Mouse (Mus musculus) thymus, adult 2 months (tissue): Measurements from ENCODE around the gene Asxl1. TPM values are rescaled to one million over a fixed set of nuclear protein-coding genes. Genes with fewer than 3 reads are reported as not detected.

Source experiments
- DNase-seq: peaks from one replicate; pipeline ENCODE4 v3.0.0; 2021
- H3K27ac ChIP-seq: fragments of 200-500 bp; 2 replicates; pipeline ENCODE4 v1.5.1; 2012; ENCODE audit warnings: low read length, control low read depth; ENCODE audit not compliant: control insufficient read depth, insufficient read depth
- H3K27me3 ChIP-seq: fragments of 200-500 bp; 2 replicates; pipeline ENCODE4 v1.6.1; 2012; ENCODE audit warnings: mild to moderate bottlenecking, low read length, moderate library complexity, mixed read lengths; ENCODE audit not compliant: control insufficient read depth, insufficient read depth
- H3K36me3 ChIP-seq: fragments of 200-500 bp; 2 replicates; pipeline ENCODE4 v1.6.1; 2012; ENCODE audit warnings: mild to moderate bottlenecking, low read length, moderate library complexity; ENCODE audit not compliant: control insufficient read depth, insufficient read depth
- H3K4me1 ChIP-seq: fragments of 200-500 bp; replicated peaks from 2 replicates; pipeline ENCODE4 v1.6.1; 2012; ENCODE audit warnings: low read length; ENCODE audit not compliant: control insufficient read depth, insufficient read depth
- H3K4me3 ChIP-seq: fragments of 200-500 bp; 2 replicates; pipeline ENCODE4 v1.5.1; 2012; ENCODE audit warnings: mild to moderate bottlenecking, low read length, control low read depth, moderate library complexity; ENCODE audit not compliant: control insufficient read depth, insufficient read depth
- CTCF ChIP-seq: fragments of 200-500 bp; IDR thresholded peaks from 2 replicates; pipeline ENCODE4 v1.5.1; 2012; ENCODE audit warnings: mild to moderate bottlenecking, control low read depth, low read length, moderate library complexity, borderline replicate concordance; ENCODE audit not compliant: control insufficient read depth, poor library complexity, insufficient read depth; ENCODE audit errors: extremely low read depth
- POLR2A ChIP-seq: fragments of 200-500 bp; IDR thresholded peaks from 2 replicates; pipeline ENCODE4 v1.6.1; 2012; ENCODE audit warnings: mild to moderate bottlenecking, low read length, control low read depth, moderate library complexity; ENCODE audit not compliant: control insufficient read depth, poor library complexity, insufficient read depth; ENCODE audit errors: extremely low read depth
- WGBS: fragments of 180-500 bp; shearing (Covaris S2); methylation state at CpG from one replicate; pipeline ENCODE4 v1.1.7; 2018; 5-methylcytosine and 5-hydroxymethylcytosine counted together
- polyA plus RNA-seq: library from polyadenylated mRNA; depleted of rRNA; stranded (reverse); fragments of >200 nt; gene quantifications from 2 replicates; pipeline ENCODE4 v1.2.3, GENCODE M21; 2012

Asxl1 gene
- polyA plus RNA-seq, 1 experiment = 30.1 TPM

DNA sequence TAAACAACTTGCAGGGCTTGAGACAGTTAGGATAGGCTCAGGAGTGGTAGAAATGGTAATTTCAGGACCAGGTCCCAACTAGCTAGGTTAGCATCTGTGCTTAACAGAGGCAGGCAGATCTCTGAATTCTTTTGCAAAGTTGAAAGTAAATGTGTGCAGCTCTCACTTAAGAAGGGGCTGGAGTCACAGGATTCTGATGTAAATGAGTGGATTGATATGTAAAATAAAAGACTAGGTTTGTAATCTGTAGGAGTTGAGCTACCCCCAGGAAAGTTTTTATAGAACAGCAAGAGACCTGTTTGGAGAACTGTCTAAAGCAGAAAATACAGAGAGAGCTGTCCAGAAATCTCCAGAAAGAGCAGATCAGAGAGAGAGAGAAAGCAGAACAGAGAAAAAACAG is 25.2 kb downstream of the Asxl1 start:
- Histone ChIP-seq H3K4me1 (no peaks in the 10 kb centered on the region), H3K27ac (no peak overlapping the region), H3K27me3 (no peaks in the 10 kb centered on the region), H3K4me3 (no peak overlapping the region), H3K36me3 (peaks cover 27% of the 10 kb centered on the region)
- TF ChIP-seq POLR2A = no peak
- TF ChIP-seq CTCF = no peak
- DNase-seq = no peak

- Histone ChIP-seq H3K27ac (no peak overlapping the region), H3K36me3 (peaks cover 19% of the 10 kb centered on the region), H3K4me3 (no peak overlapping the region), H3K4me1 (no peaks in the 10 kb centered on the region), H3K27me3 (no peaks in the 10 kb centered on the region)
- DNase-seq = no peak
- TF ChIP-seq CTCF = no peak
- TF ChIP-seq POLR2A = no peak
- 95% methylated on average over 2 of the region's 2 CpGs for WGBS
These were observed 29.8 kb downstream of the Asxl1 start for GRCm38 (mm10) chr2:153375380-153375779.

- Histone ChIP-seq H3K36me3 (peaks cover 39% of the 10 kb centered on the region), H3K4me3 (no peak overlapping the region), H3K27me3 (no peaks in the 10 kb centered on the region), H3K27ac (no peak overlapping the region), H3K4me1 (no peaks in the 10 kb centered on the region)
- WGBS = 97% methylated on average over 1 of the region's 1 CpGs
- no peak for DNase-seq
- no peak for TF ChIP-seq POLR2A
- TF ChIP-seq CTCF = no peak
These were observed 34.9 kb downstream of the Asxl1 start for GRCm38 (mm10) chr2:153380479-153380878.

GRCm38 (mm10) chr2:153389831-153390230 is 44.2 kb downstream of the Asxl1 start:
- DNase-seq = no peak
- Histone ChIP-seq H3K4me1 (no peaks in the 10 kb centered on the region), H3K27ac (no peak overlapping the region), H3K27me3 (no peaks in the 10 kb centered on the region), H3K36me3 (peaks cover 59% of the 10 kb centered on the region), H3K4me3 (no peak overlapping the region)
- 97% methylated on average over 2 of the region's 2 CpGs for WGBS
- TF ChIP-seq CTCF (no peak), POLR2A (no peak)

DNA sequence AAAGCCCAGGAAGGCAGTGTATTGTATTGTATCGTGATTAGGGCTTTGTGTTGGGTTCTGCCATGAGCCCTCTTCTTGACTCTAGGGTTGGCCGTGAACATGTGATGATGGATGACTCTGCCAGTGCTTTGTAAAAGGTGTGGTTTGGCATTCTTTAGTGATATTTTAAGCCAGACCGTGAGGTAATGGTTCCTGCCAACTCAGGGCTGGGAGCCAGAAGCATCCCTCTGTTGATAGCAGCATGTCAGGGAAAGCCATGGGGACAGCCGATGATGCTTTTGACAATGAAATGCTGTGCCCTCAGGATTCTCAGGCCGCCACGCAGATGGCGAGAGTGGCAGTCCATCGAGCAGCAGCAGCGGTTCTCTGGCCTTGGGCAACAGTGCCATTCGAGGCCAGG is 47.4 kb downstream of the Asxl1 start:
- H3K4me1 ChIP-seq = no peaks in the 10 kb centered on the region
- H3K4me3 ChIP-seq = no peak overlapping the region
- DNase-seq = no peak
- 96% methylated on average over 10 of the region's 10 CpGs for WGBS
- no peak overlapping the region for H3K27ac ChIP-seq
- TF ChIP-seq POLR2A (no peak), CTCF (no peak)
- peaks cover 75% of the 10 kb centered on the region for H3K36me3 ChIP-seq
- H3K27me3 ChIP-seq = no peaks in the 10 kb centered on the region

DNA sequence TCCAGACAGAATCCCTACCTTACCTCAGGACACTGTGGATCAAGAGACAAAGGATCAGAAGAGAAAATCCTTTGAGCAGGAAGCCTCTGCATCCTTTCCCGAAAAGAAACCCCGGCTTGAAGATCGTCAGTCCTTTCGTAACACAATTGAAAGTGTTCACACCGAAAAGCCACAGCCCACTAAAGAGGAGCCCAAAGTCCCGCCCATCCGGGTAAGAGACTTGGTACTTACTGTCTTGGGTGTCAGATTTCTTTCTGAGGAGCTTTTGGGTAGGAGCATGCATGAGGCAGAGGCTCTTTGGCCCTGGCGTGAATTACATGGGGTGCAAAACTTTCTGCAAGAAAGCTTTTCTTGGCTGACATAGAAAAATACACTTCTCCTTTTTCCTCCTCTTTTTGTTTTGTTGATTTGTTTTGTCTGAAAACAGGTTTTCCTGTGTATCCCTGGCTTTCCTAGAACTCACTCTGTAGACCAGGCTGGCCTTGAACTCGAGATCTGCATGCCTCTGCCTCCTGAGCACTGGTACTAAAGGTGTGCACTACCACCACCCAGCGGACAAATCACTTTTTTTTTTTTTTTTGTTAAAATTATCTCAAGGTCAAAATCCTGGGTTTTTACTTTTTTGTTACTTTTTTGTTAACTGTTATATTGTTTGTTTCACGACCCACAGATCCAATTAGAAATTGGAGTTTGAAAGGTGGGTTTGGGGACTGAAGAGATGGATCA is 52.3 kb downstream of the Asxl1 start:
- H3K27ac ChIP-seq = no peak overlapping the region
- no peaks in the 10 kb centered on the region for H3K27me3 ChIP-seq
- WGBS = 92% methylated on average over 11 of the region's 11 CpGs
- no peak overlapping the region for H3K4me3 ChIP-seq
- no peak for DNase-seq
- no peak for TF ChIP-seq CTCF
- no peak for TF ChIP-seq POLR2A
- no peaks in the 10 kb centered on the region for H3K4me1 ChIP-seq
- peaks cover 95% of the 10 kb centered on the region for H3K36me3 ChIP-seq

- Histone ChIP-seq H3K27ac (no peak overlapping the region), H3K36me3 (peaks cover 83% of the 10 kb centered on the region), H3K4me1 (no peaks in the 10 kb centered on the region), H3K27me3 (no peaks in the 10 kb centered on the region), H3K4me3 (no peak overlapping the region)
- TF ChIP-seq POLR2A (no peak), CTCF (no peak)
- 96% methylated on average over 15 of the region's 15 CpGs for WGBS
- no peak for DNase-seq
These were observed 53.5 kb downstream of the Asxl1 start for GRCm38 (mm10) chr2:153399166-153399565.
